Mouse (Mus musculus) left cerebral cortex, adult 18-20 months (tissue): ENCODE measurements around the gene Fhl5. TPM values are rescaled to one million over a fixed set of nuclear protein-coding genes. Genes with fewer than 3 reads are reported as not detected.

Experiments used
- total RNA-seq, 2 experiments: library from RNA; stranded (reverse); gene quantifications; 2 replicates each; pipeline ENCODE4 v1.2.3; 2021

The Fhl5 gene
- total RNA-seq, 2 experiments from 2014 or later = 0.52 TPM; not detected in 1

Other genes with a start within 250 kb of the Fhl5 start
- gene Ufl1, start 38.9 kb upstream of the Fhl5 start, total RNA-seq = 10 to 100 TPM; 28.9 to 32.7 TPM